Mouse (Mus musculus) heart, adult 8-10 months (tissue): ENCODE measurements at regions not wholly inside any gene's neighbourhood (a gene's known extent, or its start where the extent isn't known, plus 50 kb on each side); places are given as distances from the start of the nearest gene placed in this dataset.

Experiments used
- DNase-seq: peaks from one replicate; pipeline ENCODE4 v3.0.0; 2022; ENCODE audit warnings: low spot score

DNA sequence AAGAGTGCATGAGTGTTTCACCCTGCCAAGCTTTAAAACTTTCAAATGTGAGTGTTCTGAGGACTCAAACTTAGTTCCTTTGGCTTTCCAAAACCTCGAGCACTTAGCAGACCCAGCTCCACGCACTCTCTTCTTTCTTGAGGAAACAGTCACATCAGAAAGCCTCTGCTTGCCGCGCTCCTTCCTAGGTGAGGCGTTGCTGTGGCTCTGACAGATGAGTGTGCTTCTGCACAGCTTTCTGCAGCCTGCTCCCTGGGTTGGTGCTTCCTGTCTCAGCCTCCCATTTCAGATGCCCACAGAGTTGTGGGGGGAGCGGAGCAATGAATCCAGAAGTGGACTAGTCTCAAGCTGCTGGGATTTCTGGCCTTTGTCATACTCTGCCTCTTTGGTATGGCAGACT is 95.3 kb upstream of the Id2 start:
- no peak for DNase-seq

GRCm38 (mm10) chr12:25190360-25190759 is 93.4 kb upstream of the Id2 start:
- peak; percentile 67 for DNase-seq

GRCm38 (mm10) chr12:25189174-25189761 is 92.3 kb upstream of the Id2 start:
- DNase-seq = peak; percentile 39

- DNase-seq = no peak
Observed at GRCm38 (mm10) chr12:25188556-25188955, 91.6 kb upstream of the Id2 start.

DNA sequence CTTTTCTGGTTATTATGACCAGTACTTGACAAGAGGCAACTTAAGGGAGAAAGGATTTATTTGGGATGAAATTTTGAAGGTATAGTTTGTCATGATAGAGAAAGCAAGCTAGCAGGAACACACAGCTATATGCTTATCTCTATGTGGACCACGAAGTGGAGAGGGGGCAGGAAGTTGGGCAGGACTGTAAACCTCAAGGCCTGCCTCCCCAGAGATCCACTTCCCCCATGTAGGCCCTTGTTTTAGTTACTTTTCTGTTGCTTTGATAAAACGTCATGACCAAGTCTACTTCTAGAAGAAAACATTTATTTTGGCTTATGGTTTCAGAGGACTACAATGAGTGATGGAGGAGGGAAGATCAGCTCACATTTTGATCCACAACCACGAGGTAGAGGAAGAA is 90.3 kb upstream of the Id2 start:
- DNase-seq = no peak

DNA sequence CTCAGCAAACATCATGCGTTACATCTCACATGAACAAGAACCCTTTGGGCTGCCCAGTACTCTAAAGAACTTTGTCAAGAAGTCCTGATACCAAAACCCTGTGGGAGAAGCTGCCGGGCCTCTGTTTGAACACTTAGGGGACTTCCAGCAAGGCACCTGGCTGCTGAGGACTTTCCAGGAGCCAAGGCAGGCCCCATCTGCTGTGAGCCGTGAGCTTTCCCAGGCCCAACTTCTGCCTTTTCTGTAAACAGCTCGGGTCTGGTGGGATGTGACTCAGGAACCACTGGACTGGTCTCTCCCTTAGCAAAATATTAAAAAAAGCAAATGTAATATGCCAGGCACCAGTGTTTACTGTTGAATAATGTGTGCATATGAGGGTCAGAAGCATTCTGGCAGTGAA is 85.7 kb upstream of the Id2 start:
- no peak for DNase-seq

DNA sequence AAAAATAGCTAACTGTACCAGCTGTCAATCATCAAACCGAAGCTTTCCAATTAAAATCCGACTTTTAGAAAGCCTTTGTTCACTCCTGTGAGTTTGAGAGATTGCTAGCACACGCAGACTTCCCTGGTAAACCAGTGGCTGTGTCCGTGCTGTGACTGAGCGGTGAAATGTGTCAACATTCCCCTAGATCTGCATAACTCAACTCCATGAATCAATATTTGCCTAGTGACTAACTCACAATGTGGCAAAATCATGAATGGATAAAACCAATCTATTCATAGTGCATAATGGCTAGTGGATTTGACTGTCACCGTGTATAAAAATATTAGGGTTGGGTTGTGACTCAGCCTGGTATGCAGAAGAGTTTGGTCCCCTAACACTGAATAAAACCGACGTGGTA is 84.4 kb upstream of the Id2 start:
- DNase-seq = no peak

GRCm38 (mm10) chr12:25180861-25181260 is 83.9 kb upstream of the Id2 start:
- DNase-seq = no peak

DNA sequence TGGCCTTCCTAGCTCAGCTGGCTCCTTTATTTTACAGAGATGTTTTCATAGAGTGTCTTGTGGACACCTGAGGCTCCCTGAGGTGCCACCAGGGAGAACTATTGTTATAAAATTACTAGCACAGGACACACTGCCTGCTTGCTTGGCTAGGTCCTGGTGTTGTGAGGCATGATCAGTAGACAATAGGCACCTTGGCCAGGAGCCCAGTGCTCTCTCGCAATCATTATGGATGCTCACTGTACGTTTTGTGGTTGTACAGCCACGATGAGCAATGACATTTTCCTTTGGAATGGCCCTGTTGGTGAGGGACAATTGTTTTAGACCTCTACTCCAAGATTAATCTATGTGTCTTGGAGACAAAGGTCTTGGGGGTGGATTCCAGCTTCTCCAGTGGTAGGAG is 83.3 kb upstream of the Id2 start:
- DNase-seq = no peak

DNA sequence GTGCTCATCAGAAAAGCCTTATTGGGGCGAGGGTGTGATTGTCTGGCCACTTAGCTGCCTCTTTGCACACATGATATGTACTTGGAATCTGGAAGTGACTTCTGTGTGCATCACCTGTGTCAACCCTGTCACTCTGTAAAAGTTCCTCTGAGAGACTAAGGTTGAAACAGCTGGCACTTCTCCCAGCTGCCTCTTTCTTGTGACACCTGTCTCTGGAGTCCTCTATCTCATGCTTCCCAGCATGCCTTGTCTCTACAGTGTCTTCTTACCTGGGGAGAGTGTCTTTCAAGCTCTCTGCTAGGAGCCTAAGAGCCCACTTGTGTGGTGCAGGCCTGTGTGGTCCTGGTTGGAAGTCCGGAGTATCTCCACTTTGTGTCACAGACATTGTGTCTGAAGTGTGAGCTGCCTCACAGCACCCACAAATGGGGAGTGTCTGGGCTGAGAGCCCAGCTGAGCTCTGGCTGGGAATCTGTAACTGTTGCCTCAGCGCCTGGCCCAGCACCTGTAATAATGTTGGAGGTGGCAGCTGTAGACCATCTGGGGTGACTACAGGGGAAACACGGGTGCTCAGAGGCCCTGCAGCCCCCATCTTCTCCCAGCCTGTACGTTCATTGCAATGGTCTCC is 81.7 kb upstream of the Id2 start:
- no peak for DNase-seq

GRCm38 (mm10) chr12:25177827-25178226 is 80.9 kb upstream of the Id2 start:
- DNase-seq = no peak

DNA sequence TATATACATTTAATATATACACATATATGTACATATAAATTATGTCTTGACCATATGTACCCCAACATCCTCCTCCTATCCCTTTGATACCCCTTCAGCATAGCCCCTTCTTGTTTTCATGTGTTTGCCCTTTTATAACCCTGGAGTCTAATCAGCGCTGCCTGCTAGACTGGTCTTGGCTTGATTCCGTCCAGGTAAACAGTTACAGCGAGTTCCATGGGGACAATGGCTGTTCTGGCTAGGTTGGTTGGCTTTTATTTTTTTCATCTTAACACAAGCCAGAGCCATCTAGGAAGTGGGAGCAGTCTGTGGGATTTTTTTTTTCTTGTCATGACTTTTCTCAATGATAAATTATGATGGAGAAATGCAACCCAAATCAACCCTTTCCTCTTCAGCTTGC is 79.6 kb upstream of the Id2 start:
- no peak for DNase-seq

DNA sequence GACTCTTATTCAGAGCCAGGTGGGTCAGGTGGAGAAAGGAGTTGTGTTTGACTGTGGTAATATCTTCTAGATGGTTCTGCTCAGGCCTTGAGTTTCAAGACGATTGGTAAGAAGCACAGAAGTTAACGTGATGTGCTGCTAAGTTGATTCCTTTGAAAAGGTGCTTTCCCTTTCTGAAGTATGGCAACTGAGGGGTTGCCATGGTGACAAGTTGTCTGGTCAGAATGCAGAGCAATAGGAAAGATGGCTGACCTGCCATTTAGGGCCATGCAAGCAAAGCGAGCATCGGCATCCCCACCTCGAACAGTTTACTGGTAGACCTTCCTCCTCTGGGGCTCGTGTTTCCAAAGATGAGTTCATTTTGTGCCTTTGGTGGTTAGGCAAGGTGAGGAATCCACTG is 76.1 kb upstream of the Id2 start:
- DNase-seq = no peak

DNA sequence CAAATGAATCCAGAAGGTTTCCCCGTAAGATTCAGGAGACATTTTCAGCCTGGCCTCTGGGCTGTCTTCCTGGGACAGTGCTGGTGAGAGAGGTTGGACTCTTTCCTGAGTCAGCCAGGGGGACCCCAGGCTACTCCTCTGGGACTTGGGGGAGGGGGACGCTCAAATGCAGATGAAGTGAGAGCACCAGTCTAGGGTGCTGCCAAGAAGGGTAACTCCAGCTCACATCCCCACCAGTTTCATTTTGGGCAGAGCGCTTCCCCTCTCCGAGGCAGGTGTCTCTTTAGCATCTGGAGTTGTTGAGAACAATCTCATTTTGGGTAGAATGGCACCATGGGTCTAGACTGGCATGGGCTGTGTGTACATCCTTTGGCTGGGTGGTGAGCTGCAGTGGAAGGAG is 75.5 kb upstream of the Id2 start:
- DNase-seq = no peak

DNA sequence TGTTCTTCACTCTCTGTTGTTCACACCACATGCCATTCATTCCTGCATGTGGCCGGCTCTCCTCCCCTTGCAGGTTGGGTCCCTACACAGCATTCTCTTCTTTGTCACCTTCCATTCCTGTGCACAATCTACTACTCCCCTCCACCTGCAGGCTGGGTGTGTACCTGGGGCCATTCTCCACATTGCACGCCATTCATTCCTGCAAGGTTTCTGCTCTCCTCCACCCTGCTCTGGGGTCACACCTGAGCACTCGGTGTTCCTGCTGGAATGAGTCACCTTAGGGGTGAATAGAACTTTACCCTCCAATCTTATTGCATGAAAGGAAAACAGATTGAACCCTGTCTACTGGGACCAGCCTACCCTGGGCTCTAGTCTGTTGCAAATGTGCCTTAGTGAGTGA is 72.7 kb upstream of the Id2 start:
- no peak for DNase-seq

DNA sequence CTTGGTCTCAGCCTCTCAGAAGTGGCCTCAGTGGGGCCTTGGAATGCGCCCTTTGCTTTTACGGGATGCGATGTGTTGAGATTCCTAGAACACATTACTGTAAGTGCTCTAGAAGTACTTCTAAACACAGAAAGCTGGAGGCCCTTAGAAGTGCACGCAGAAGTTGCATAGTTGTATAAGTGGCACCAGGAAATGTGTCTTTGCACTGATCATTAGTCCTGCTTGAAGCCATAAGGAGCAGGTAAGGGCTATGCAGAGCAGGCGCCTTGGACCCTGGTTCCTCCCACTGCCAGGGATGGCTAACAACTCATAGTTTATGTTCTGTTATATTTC is 71.2 kb upstream of the Id2 start:
- no peak for DNase-seq

DNA sequence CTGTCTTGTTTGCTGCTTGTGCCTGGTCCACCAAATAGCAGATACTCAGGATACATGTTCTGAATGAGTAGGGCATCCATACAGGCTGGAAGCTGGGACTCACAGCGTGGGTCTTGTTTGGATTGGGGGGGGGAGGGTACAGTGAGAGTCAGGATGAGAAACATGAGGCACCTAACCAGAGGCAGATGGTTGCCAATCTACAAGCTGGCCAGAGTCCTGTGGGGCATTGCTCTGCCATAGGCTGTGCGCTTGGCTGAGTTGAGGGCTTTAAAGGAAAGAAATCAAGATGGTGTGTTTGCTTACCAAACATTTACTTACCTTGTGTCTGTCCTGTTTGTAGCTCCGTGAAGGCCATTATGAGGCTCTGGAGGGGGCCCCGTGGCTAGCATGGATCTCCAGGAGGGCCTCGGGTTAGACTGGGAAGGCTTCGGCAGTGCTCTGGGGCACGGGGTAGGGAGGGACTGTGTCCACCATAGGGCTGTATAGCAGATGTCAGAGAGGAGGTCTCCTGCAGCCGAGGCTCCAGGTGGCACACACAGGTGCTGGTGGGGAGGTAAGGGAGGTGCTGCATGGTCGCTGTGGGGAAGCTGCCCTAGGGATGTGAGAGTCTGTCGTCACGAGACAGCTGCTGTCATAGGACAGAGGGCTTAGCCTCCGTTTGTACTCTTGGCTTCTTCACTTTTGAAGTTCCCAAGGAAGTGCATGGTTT is 70.7 kb upstream of the Id2 start:
- no peak for DNase-seq

DNA sequence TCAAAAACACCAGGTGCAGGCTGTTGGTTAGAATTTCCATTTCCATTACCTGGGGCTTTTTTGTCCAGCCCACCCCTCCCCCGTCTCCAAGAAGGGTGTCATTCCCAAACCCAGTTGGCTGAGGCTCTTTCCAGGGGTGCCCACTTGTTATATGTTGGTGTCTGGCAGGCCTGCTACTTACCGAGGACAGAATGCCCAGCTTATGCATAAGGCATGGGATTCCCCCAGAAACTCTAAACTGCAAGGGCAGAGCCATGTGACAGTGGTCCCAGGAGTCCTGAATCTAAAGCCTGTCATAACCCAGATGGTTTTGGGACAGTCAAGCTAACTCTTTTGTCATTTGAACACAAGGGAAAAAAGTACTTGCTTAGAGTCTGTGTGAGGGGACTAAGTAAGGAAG is 69.6 kb upstream of the Id2 start:
- no peak for DNase-seq

GRCm38 (mm10) chr12:25165650-25166049 is 68.7 kb upstream of the Id2 start:
- peak; percentile 51 for DNase-seq

- no peak for DNase-seq
Observed at GRCm38 (mm10) chr12:25164724-25165123, 67.8 kb upstream of the Id2 start.

- no peak for DNase-seq
Observed at GRCm38 (mm10) chr12:25163541-25163940, 66.6 kb upstream of the Id2 start.

GRCm38 (mm10) chr12:25162843-25163242 is 65.9 kb upstream of the Id2 start:
- DNase-seq = no peak

- DNase-seq = no peak
Observed at GRCm38 (mm10) chr12:25161939-25162338, 65.0 kb upstream of the Id2 start.
